Mouse (Mus musculus): ENCODE measurements at regions not wholly inside any gene's neighbourhood (a gene's known extent, or its start where the extent isn't known, plus 50 kb on each side); places are given as distances from the start of the nearest gene placed in this dataset.

DNA sequence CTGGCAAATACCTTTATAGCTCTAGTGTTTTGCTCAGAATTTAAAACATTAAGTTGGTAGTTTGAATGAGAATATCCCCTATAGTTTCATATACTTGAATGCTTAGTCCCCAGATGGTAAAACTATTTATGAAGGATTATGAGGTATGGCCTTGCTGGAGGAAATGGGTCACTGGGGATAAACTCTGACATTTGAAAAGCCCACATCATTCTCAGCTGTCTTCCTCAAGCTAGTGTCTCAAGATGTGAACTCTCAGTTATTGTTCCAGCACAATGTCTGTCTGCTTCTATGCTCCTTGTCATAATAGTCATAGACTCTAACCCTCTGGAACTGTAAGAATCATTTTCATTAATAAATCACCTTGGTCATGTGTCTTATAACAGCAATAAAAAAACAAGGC, 2004.1 kb upstream of the Gm8797 start:
- intact Hi-C loops (cut with DNase I), result no loop called here
- DNase-seq, result no peak

GRCm38 (mm10) chr3:3751596-3752251, 1998.9 kb upstream of the Gm8797 start:
- DNase-seq, result no peak
- intact Hi-C loops (cut with DNase I), result no loop called here

GRCm38 (mm10) chr3:3761346-3761745, 1989.3 kb upstream of the Gm8797 start:
- intact Hi-C loops (cut with DNase I), result loop anchor here (5.0 kb wide), 1 partner anchor 679 kb away; no protein-coding TSS in a partner anchor

GRCm38 (mm10) chr3:3784200-3784599, 1966.4 kb upstream of the Gm8797 start:
- intact Hi-C loops (cut with DNase I), result no loop called here
- no peak for DNase-seq

More at GRCm38 (mm10) chr3:3761346-3761745, 1989.3 kb upstream of the Gm8797 start:
- no peak for DNase-seq

GRCm38 (mm10) chr3:3786039-3786438, 1964.6 kb upstream of the Gm8797 start:
- DNase-seq, result no peak
- intact Hi-C loops (cut with DNase I), result no loop called here

DNA sequence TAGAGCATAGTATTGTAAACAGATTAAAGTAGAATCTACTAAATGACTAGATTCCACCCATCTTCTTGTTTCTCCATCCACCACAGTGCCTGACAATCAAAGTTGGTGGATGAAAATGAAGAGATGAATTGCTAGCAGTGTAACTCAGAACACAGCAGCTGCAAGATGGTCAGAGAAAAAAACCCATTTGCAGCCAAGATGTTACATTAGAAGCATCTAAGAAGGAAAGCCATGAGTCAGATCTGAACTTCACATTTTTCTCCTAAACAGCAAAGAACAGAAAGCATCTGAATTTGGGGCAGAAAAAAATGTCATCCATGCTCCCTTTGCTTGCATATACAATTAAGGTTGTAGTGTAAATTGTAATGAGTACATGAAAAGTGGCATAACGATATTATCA, 1942.8 kb upstream of the Gm8797 start:
- intact Hi-C loops (cut with DNase I), result no loop called here
- DNase-seq, result no peak

DNA sequence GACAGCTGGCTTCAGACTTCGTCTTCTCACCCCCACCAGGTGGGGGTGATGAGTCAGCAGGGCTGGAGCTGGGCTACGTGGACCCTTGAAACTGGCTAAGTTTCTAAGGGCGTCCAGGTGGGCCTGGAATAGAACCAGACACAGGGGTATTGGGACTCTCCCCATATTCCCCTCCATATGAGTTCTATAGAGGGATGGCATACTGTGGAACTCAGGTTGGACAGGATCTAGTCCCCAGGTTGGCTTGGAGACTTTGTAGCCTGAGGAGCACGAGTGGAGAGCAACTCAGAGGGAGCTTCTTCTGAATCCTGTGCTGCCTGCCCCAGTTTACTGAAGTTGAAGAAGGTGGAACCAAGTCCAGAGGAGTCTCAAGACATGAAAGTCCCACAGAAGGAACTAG, 1921.6 kb upstream of the Gm8797 start:
- no peak for DNase-seq
- intact Hi-C loops (cut with DNase I), result no loop called here

- DNase-seq, result no peak
- intact Hi-C loops (cut with DNase I), result no loop called here
Observed at GRCm38 (mm10) chr3:3831411-3832286, 1919.0 kb upstream of the Gm8797 start.
